Mouse (Mus musculus) G1E (cell line): ENCODE measurements around the gene Tmed2.

ENCODE experiments used
- CTCF ChIP-seq: IDR thresholded peaks from 2 replicates; pipeline ENCODE4 v1.5.1; 2012; ENCODE audit warnings: low read depth, low read length, inconsistent platforms, mixed read lengths
- GATA1 ChIP-seq: IDR thresholded peaks from 2 replicates; pipeline ENCODE4 v1.6.1; 2012; ENCODE audit warnings: borderline replicate concordance, low read length, inconsistent platforms, mixed read lengths
- GATA2 ChIP-seq: IDR thresholded peaks from 2 replicates; pipeline ENCODE4 v1.6.1; 2012; ENCODE audit warnings: low read depth, low read length, inconsistent platforms, borderline replicate concordance
- POLR2AphosphoS5 ChIP-seq: IDR thresholded peaks from 2 replicates; pipeline ENCODE4 v1.6.1; 2012; ENCODE audit warnings: low read depth, low read length, inconsistent platforms; ENCODE audit not compliant: insufficient replicate concordance
- TAL1 ChIP-seq: conservative IDR thresholded peaks from 2 replicates; pipeline ENCODE4 v1.6.1; 2012; ENCODE audit warnings: low read depth, low read length, inconsistent platforms, mixed read lengths

- TF ChIP-seq CTCF (no peak), TAL1 (no peak), POLR2AphosphoS5 (no peak), GATA1 (no peak), GATA2 (no peak)
Observed at GRCm38 (mm10) chr5:124501541-124501940, 39.0 kb upstream of the Tmed2 start.
